Mouse (Mus musculus): ENCODE data around the gene Dip2b.

Dip2b gene

GRCm38 (mm10) chr15:100038470-100038971, at the start of gene Dip2b:
Gene Dip2b, plus strand, starts transcription at chr15:100038664.
- DNase-seq (ENCODE audit: low spot score): peak; percentile 94

- DNase-seq (ENCODE audit: low spot score): no peak
These were observed 45.4 kb upstream of the Dip2b start for GRCm38 (mm10) chr15:99993100-99993499.

- no peak for DNase-seq (ENCODE audit: low spot score)
These were observed 41.2 kb upstream of the Dip2b start for GRCm38 (mm10) chr15:99997114-99997804.

GRCm38 (mm10) chr15:99999390-99999789, 39.1 kb upstream of the Dip2b start:
- DNase-seq (ENCODE audit: low spot score): peak; percentile 6

GRCm38 (mm10) chr15:100004677-100005273, 33.7 kb upstream of the Dip2b start:
- no peak for DNase-seq (ENCODE audit: low spot score)

- DNase-seq (ENCODE audit: low spot score): no peak
These were observed 32.3 kb upstream of the Dip2b start for GRCm38 (mm10) chr15:100006180-100006579.

GRCm38 (mm10) chr15:100018280-100018899, 20.1 kb upstream of the Dip2b start:
- DNase-seq (ENCODE audit: low spot score): no peak

GRCm38 (mm10) chr15:100021175-100021574, 17.3 kb upstream of the Dip2b start:
- DNase-seq (ENCODE audit: low spot score): no peak

GRCm38 (mm10) chr15:100022923-100023322, 15.5 kb upstream of the Dip2b start:
- peak; percentile 50 for DNase-seq (ENCODE audit: low spot score)

- no peak for DNase-seq (ENCODE audit: low spot score)
These were observed 13.2 kb upstream of the Dip2b start for GRCm38 (mm10) chr15:100025076-100025834.

GRCm38 (mm10) chr15:100028133-100028532, 10.3 kb upstream of the Dip2b start:
- no peak for DNase-seq (ENCODE audit: low spot score)

GRCm38 (mm10) chr15:100029497-100029896, 9.0 kb upstream of the Dip2b start:
- peak; percentile 18 for DNase-seq (ENCODE audit: low spot score)

GRCm38 (mm10) chr15:100029900-100030299, 8.6 kb upstream of the Dip2b start:
- DNase-seq (ENCODE audit: low spot score): no peak

GRCm38 (mm10) chr15:100032546-100032945, 5.9 kb upstream of the Dip2b start:
- peak; percentile 28 for DNase-seq (ENCODE audit: low spot score)

- peak; percentile 45 for DNase-seq (ENCODE audit: low spot score)
These were observed 687 bp downstream of the Dip2b start for GRCm38 (mm10) chr15:100039001-100039701.

- no peak for DNase-seq (ENCODE audit: low spot score)
These were observed 2.2 kb downstream of the Dip2b start for GRCm38 (mm10) chr15:100040541-100041266.

GRCm38 (mm10) chr15:100041267-100042047, 3.0 kb downstream of the Dip2b start:
- peak; percentile 37 for DNase-seq (ENCODE audit: low spot score)

- no peak for DNase-seq (ENCODE audit: low spot score)
These were observed 3.6 kb downstream of the Dip2b start for GRCm38 (mm10) chr15:100042048-100042400.

- no peak for DNase-seq (ENCODE audit: low spot score)
These were observed 7.1 kb downstream of the Dip2b start for GRCm38 (mm10) chr15:100045576-100045975.

GRCm38 (mm10) chr15:100049496-100050087, 11.1 kb downstream of the Dip2b start:
- DNase-seq (ENCODE audit: low spot score): no peak

Data from lung, postnatal 25 days (tissue).